Mouse (Mus musculus): ENCODE data around the gene Lcp2. TPM values are rescaled to one million over a fixed set of nuclear protein-coding genes. Genes with fewer than 3 reads are reported as not detected.

The Lcp2 gene
- polyA plus RNA-seq, 1 experiment from 2014 or later, result 1.5 TPM

DNA sequence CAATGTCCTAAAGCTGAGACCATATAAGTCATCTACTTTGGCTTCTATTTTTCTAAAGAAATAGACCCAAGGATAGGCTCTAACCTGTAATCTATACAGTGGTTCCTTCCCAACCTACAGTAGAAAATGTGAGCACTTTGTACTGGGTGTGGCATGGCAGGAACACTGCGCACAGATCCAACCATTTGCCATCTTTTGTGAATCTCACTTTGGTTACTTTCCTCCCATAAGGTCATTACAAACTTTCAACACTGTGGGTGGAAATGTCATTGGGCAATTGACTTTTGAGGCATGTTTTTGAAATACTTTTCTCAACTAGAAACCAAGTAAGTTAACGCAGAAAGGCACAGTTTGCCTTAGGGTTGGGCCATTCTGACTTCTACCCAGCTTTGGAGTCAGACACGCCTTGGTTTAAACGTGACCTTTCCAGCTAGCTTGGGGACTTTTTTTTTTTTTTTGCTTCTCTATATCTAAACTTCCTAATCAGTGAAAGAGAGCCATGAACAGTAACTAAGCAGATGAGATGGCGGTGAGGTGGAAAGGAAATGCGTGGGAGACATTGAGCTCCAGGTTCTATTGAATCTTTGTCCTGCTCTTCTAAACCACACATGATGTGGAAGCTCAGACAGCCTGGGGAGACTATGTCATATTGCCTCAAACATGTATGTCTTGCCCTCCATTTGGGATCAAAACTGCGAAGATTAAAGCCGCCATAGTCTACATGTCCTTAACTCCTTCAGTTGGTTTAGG, 1.8 kb downstream of the Lcp2 start:
- WGBS, result 82% methylated on average over 8 of the region's 8 CpGs
- no peak overlapping the region for H3K9ac ChIP-seq (ENCODE audit: low read length)
- H3K27ac ChIP-seq (replicated peaks in 1 of 2; ENCODE audit: control insufficient read depth in 1 of 2, insufficient read depth in 1 of 2, low read depth in 2 of 2, low read length in 2 of 2), result no peak overlapping the region
- H3K4me2 ChIP-seq (ENCODE audit: low read length), result no peak overlapping the region
- no peaks in the 10 kb centered on the region for H3K36me3 ChIP-seq (ENCODE audit: control insufficient read depth, insufficient read depth, low read length)
- no peaks in the 10 kb centered on the region for H3K4me1 ChIP-seq (ENCODE audit: control insufficient read depth in 2 of 2, insufficient read depth in 2 of 2, low read length in 2 of 2)
- no peaks in the 10 kb centered on the region for H3K27me3 ChIP-seq (ENCODE audit: control insufficient read depth, insufficient read depth, low read length)
- no peak for ATAC-seq (ENCODE audit: insufficient number of reproducible peaks, insufficient read depth, low FRiP score, low read depth)
- H3K4me3 ChIP-seq (ENCODE audit: control insufficient read depth in 1 of 2, insufficient read depth in 1 of 2, low read depth in 1 of 2, low read length in 2 of 2), result no peak overlapping the region
- no peaks in the 10 kb centered on the region for H3K9me3 ChIP-seq (ENCODE audit: control insufficient read depth, low read length)

GRCm38 (mm10) chr11:34049125-34049379, 2.3 kb downstream of the Lcp2 start:
- ATAC-seq (ENCODE audit: insufficient number of reproducible peaks, insufficient read depth, low FRiP score, low read depth), result no peak
- H3K27me3 ChIP-seq (ENCODE audit: control insufficient read depth, insufficient read depth, low read length), result no peaks in the 10 kb centered on the region
- no peak overlapping the region for H3K4me3 ChIP-seq (ENCODE audit: control insufficient read depth in 1 of 2, insufficient read depth in 1 of 2, low read depth in 1 of 2, low read length in 2 of 2)
- no peaks in the 10 kb centered on the region for H3K9me3 ChIP-seq (ENCODE audit: control insufficient read depth, low read length)
- WGBS, result 97% methylated on average over 1 of the region's 1 CpGs
- no peaks in the 10 kb centered on the region for H3K36me3 ChIP-seq (ENCODE audit: control insufficient read depth, insufficient read depth, low read length)
- H3K4me1 ChIP-seq (ENCODE audit: control insufficient read depth in 2 of 2, insufficient read depth in 2 of 2, low read length in 2 of 2), result no peaks in the 10 kb centered on the region
- H3K9ac ChIP-seq (ENCODE audit: low read length), result no peak overlapping the region
- no peak overlapping the region for H3K27ac ChIP-seq (replicated peaks in 1 of 2; ENCODE audit: control insufficient read depth in 1 of 2, insufficient read depth in 1 of 2, low read depth in 2 of 2, low read length in 2 of 2)
- H3K4me2 ChIP-seq (ENCODE audit: low read length), result no peak overlapping the region

DNA sequence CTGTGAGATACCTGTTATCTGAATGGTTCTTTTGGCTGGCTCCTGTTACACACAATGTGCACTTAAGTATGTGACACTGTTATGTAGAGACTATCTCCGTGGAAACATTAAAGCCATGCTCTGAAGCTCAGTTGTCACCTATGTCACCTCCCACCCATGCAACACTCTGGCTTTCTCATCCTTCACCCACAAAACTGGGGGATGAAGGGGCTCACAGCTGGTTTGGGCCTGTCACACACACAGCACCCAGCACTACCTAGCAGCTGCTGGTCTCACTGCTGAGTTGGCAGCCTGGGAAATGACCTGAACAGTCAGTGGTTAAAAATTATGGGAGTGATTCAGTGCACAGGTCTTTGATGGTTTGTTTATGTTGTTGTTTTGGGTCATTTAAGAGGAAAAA, 3.3 kb downstream of the Lcp2 start:
- no peak overlapping the region for H3K27ac ChIP-seq (replicated peaks in 1 of 2; ENCODE audit: control insufficient read depth in 1 of 2, insufficient read depth in 1 of 2, low read depth in 2 of 2, low read length in 2 of 2)
- H3K4me2 ChIP-seq (ENCODE audit: low read length), result no peak overlapping the region
- no peaks in the 10 kb centered on the region for H3K9me3 ChIP-seq (ENCODE audit: control insufficient read depth, low read length)
- H3K4me3 ChIP-seq (ENCODE audit: control insufficient read depth in 1 of 2, insufficient read depth in 1 of 2, low read depth in 1 of 2, low read length in 2 of 2), result no peak overlapping the region
- no peak overlapping the region for H3K9ac ChIP-seq (ENCODE audit: low read length)
- no peak for ATAC-seq (ENCODE audit: insufficient number of reproducible peaks, insufficient read depth, low FRiP score, low read depth)
- no peaks in the 10 kb centered on the region for H3K36me3 ChIP-seq (ENCODE audit: control insufficient read depth, insufficient read depth, low read length)
- H3K27me3 ChIP-seq (ENCODE audit: control insufficient read depth, insufficient read depth, low read length), result no peaks in the 10 kb centered on the region
- no peaks in the 10 kb centered on the region for H3K4me1 ChIP-seq (ENCODE audit: control insufficient read depth in 2 of 2, insufficient read depth in 2 of 2, low read length in 2 of 2)
- 60% methylated on average over 1 of the region's 1 CpGs for WGBS

- Histone ChIP-seq H3K4me3 (ENCODE audit: control insufficient read depth in 1 of 2, insufficient read depth in 1 of 2, low read depth in 1 of 2, low read length in 2 of 2) (no peak overlapping the region), H3K27me3 (ENCODE audit: control insufficient read depth, insufficient read depth, low read length) (no peaks in the 10 kb centered on the region), H3K4me1 (ENCODE audit: control insufficient read depth in 2 of 2, insufficient read depth in 2 of 2, low read length in 2 of 2) (no peaks in the 10 kb centered on the region), H3K9ac (ENCODE audit: low read length) (no peak overlapping the region), H3K9me3 (ENCODE audit: control insufficient read depth, low read length) (no peaks in the 10 kb centered on the region), H3K27ac (replicated peaks in 1 of 2; ENCODE audit: control insufficient read depth in 1 of 2, insufficient read depth in 1 of 2, low read depth in 2 of 2, low read length in 2 of 2) (no peak overlapping the region), H3K4me2 (ENCODE audit: low read length) (no peak overlapping the region), H3K36me3 (ENCODE audit: control insufficient read depth, insufficient read depth, low read length) (no peaks in the 10 kb centered on the region)
- ATAC-seq (ENCODE audit: insufficient number of reproducible peaks, insufficient read depth, low FRiP score, low read depth), result no peak
- WGBS, result 73% methylated on average over 2 of the region's 2 CpGs
Measured at GRCm38 (mm10) chr11:34050643-34051042, 3.9 kb downstream of the Lcp2 start.

DNA sequence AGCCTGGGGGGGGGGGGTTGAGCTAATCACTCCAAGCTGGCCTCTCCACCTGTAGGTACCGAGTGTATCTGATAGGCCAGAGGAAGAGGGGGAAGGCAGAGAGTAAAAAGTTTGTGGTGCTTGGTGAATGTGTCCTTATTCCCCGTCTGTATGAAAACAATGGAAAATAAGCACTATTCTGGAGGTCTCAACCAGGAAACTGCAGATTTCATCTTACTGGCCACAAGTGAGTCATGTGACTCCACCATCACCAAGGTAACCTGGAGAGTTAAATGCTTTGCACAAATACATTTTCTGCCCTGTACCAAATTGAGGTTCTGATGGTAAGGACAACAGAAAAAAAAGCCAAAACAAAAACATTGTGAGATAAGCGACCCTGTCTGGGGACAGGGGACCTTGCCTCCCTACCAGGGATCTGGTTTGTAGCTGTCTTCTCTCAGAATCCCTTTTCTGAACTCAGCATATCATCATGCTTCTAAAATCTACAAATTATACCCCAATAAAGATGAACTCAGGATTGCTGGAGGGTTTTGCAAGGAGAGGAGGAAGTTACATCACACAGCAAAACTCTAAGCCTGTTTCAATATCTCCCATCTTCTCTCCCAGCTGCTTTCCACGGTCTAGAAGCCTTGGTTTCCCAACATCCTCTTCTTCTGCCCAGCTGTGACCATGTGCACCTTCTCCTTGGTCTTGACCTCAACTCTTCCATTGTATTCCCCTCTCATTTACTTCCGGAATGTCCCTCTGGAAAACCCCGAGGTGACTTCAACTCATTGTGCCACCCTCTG, 6.5 kb downstream of the Lcp2 start:
- no peak for ATAC-seq (ENCODE audit: insufficient number of reproducible peaks, insufficient read depth, low FRiP score, low read depth)
- Histone ChIP-seq H3K9me3 (ENCODE audit: control insufficient read depth, low read length) (no peaks in the 10 kb centered on the region), H3K27ac (replicated peaks in 1 of 2; ENCODE audit: control insufficient read depth in 1 of 2, insufficient read depth in 1 of 2, low read depth in 2 of 2, low read length in 2 of 2) (no peak overlapping the region), H3K9ac (ENCODE audit: low read length) (no peak overlapping the region), H3K27me3 (ENCODE audit: control insufficient read depth, insufficient read depth, low read length) (no peaks in the 10 kb centered on the region), H3K36me3 (ENCODE audit: control insufficient read depth, insufficient read depth, low read length) (no peaks in the 10 kb centered on the region), H3K4me3 (ENCODE audit: control insufficient read depth in 1 of 2, insufficient read depth in 1 of 2, low read depth in 1 of 2, low read length in 2 of 2) (no peak overlapping the region), H3K4me1 (ENCODE audit: control insufficient read depth in 2 of 2, insufficient read depth in 2 of 2, low read length in 2 of 2) (no peaks in the 10 kb centered on the region), H3K4me2 (ENCODE audit: low read length) (no peak overlapping the region)
- 71% methylated on average over 6 of the region's 6 CpGs for WGBS

GRCm38 (mm10) chr11:34054031-34054727, 7.5 kb downstream of the Lcp2 start:
- H3K4me2 ChIP-seq (ENCODE audit: low read length), result no peak overlapping the region
- no peaks in the 10 kb centered on the region for H3K27me3 ChIP-seq (ENCODE audit: control insufficient read depth, insufficient read depth, low read length)
- H3K36me3 ChIP-seq (ENCODE audit: control insufficient read depth, insufficient read depth, low read length), result no peaks in the 10 kb centered on the region
- H3K9ac ChIP-seq (ENCODE audit: low read length), result no peak overlapping the region
- WGBS, result 74% methylated on average over 7 of the region's 7 CpGs
- no peak overlapping the region for H3K4me3 ChIP-seq (ENCODE audit: control insufficient read depth in 1 of 2, insufficient read depth in 1 of 2, low read depth in 1 of 2, low read length in 2 of 2)
- H3K4me1 ChIP-seq (ENCODE audit: control insufficient read depth in 2 of 2, insufficient read depth in 2 of 2, low read length in 2 of 2), result no peaks in the 10 kb centered on the region
- no peak overlapping the region for H3K27ac ChIP-seq (replicated peaks in 1 of 2; ENCODE audit: control insufficient read depth in 1 of 2, insufficient read depth in 1 of 2, low read depth in 2 of 2, low read length in 2 of 2)
- no peak for ATAC-seq (ENCODE audit: insufficient number of reproducible peaks, insufficient read depth, low FRiP score, low read depth)
- no peaks in the 10 kb centered on the region for H3K9me3 ChIP-seq (ENCODE audit: control insufficient read depth, low read length)

DNA sequence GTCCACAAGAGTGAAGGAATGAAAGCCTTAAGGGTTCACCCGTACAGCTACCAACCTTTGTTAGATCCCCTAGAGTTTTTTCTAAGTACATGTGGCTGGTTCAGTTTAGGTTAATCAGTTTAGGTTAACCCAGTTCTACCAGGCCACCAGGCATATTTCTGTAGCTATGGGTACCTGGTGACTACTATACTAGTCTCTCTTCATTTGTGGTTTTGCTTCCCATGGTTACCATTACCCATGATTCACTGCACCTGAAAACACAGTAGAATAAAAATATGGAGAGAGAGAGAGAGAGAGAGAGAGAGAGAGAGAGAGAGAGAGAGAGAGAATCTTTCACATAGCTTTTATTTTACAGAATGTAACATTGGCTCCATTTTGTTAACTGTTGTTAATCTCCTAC, 10.0 kb downstream of the Lcp2 start:
- Histone ChIP-seq H3K4me3 (ENCODE audit: control insufficient read depth in 1 of 2, insufficient read depth in 1 of 2, low read depth in 1 of 2, low read length in 2 of 2) (no peak overlapping the region), H3K9me3 (ENCODE audit: control insufficient read depth, low read length) (no peaks in the 10 kb centered on the region), H3K4me2 (ENCODE audit: low read length) (no peak overlapping the region), H3K36me3 (ENCODE audit: control insufficient read depth, insufficient read depth, low read length) (no peaks in the 10 kb centered on the region), H3K4me1 (ENCODE audit: control insufficient read depth in 2 of 2, insufficient read depth in 2 of 2, low read length in 2 of 2) (peaks cover 0 to 2% of the 10 kb centered on the region in 2 experiments; a peak in 1 of 4 replicates), H3K27ac (replicated peaks in 1 of 2; ENCODE audit: control insufficient read depth in 1 of 2, insufficient read depth in 1 of 2, low read depth in 2 of 2, low read length in 2 of 2) (no peak overlapping the region), H3K9ac (ENCODE audit: low read length) (no peak overlapping the region), H3K27me3 (ENCODE audit: control insufficient read depth, insufficient read depth, low read length) (no peaks in the 10 kb centered on the region)
- WGBS, result 76% methylated on average over 1 of the region's 1 CpGs
- no peak for ATAC-seq (ENCODE audit: insufficient number of reproducible peaks, insufficient read depth, low FRiP score, low read depth)

Measured in heart, embryonic 14.5 days (tissue).